Mouse (Mus musculus): ENCODE measurements around the gene Chmp4b. TPM values are rescaled to one million over a fixed set of nuclear protein-coding genes. Genes with fewer than 3 reads are reported as not detected.

Gene Chmp4b
- polyA plus RNA-seq (2015; fragmentation: Nextera tagmentation; extraction: Ambion mirVana): 31.9 and 33.5 TPM in 2 replicates

DNA sequence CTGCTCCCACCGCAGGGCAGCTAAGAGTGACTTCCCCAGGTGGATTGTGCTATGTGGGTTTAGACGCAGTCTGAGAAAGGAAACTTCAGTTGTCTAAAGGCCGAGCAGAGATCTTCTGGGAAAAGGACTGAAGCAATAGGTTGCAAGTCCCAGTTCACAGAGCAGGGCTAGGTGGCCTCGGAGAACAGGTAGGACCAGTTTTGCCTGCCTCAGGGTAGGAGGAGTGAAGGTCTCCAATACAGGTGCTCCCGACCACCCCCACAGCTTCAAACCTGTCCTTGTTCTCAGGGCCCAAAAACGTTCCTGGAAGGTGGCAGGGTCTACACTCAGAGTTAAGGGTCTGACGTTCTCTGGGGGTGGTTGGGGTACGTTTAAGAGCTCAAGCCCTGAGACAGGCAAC lies at the start of gene Chmp4b:
Gene Chmp4b, plus strand, starts transcription at position 343 of the 400 bp plus-strand sequence.

DNA sequence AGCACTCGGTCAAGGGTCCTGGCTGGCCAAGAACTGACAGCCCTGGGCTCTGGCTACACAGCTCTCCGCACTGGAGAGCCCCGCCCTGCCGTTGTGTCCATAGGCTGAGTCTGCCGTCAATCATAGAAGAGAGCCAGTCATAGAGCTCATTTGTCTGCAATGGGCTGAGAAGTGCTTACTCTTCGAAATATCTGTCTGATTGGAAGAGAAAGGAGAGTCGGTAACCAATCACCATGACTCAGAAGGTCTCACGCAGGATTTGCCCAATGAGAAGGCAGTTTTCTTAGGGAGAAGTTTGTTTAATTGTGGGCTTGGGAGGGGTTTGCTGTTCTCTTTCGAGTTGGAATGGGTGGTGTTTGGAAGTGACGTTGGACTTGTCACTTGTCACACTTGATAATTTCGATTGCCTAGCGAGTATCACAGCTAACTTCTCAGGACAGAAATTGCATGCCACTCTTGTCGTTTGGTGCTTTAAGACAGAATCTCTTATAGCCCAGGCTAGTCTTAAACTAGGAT lies 47.8 kb upstream of the Chmp4b start, which contains the start of gene Pxmp4:
Gene Pxmp4, minus strand, starts transcription at position 71 of the 516 bp plus-strand sequence.

DNA sequence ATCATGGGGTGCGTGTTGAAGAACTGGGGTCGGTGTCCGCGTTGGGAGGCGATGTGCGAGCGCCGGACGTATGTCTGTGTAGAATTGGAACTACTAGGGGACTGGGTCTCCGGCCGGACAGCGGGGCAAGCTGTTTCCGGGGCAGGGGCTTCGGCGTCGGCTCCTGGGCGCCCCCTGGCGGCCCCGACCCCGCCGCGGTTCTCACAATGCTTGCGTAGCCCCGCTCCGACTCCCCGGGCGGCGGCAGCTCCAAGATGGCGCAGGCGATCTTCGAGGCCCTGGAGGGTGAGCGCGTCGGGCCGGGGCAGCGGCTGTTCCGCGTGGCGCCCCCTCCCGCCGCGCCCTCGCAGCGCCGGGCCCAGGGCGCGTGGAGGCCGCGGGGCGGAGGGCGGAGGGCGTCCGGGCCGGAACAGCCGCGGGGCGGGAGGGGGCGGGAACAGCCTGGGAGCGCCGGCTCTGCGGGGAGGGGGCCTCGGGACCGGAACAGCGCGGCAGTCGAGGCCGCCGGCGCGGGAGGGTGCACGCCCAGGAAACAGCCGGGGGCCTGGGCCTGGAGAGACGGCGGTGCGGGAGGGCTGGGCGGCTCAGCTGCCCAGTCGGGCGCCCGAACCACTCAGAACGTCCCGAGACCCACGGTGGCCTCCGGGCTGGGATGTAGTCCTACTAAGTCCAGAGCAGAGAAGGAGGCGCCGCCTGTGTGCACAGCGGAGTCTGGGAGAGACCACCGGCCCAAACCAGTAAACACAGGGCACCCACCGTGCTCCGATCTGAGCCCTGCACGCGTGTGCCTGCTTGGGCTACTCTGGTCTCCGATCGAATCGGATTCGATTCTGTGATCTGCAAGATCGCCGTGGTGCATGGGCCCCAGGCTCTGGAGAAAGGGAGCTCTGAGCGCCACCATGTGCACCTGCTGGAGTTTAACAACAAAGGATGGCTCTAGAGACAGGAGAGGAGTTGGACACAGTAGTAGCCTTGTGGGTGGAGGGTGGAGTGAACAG lies 38.1 kb upstream of the Chmp4b start, which contains the start of the genes Zfp341 and 4930519P11Rik:
Gene Zfp341, plus strand, starts transcription at position 180 of the 998 bp plus-strand sequence.
Gene 4930519P11Rik, minus strand, starts transcription at position 320 of the 998 bp plus-strand sequence.

Other genes starting within 250 kb of the Chmp4b start
- gene Snta1, start 243.6 kb upstream of the Chmp4b start, polyA plus RNA-seq (2015; fragmentation: Nextera tagmentation; extraction: Ambion mirVana): 11.9 and 12.6 TPM in 2 replicates
- 13.3 and 13.4 TPM in 2 replicates for gene Cbfa2t2, start 215.2 kb upstream of the Chmp4b start, polyA plus RNA-seq (2015; fragmentation: Nextera tagmentation; extraction: Ambion mirVana)
- 1.1 and 1.3 TPM in 2 replicates for gene 1700003F12Rik, start 104.6 kb upstream of the Chmp4b start, polyA plus RNA-seq (2015; fragmentation: Nextera tagmentation; extraction: Ambion mirVana)
- gene Actl10, start 99.9 kb upstream of the Chmp4b start, polyA plus RNA-seq (2015; fragmentation: Nextera tagmentation; extraction: Ambion mirVana): not detected in 2 replicates
- 0.49 and 0.59 TPM in 2 replicates for gene Necab3, start 92.8 kb upstream of the Chmp4b start, polyA plus RNA-seq (2015; fragmentation: Nextera tagmentation; extraction: Ambion mirVana)
- 7.3 and 9.6 TPM in 2 replicates for gene E2f1, start 81.8 kb upstream of the Chmp4b start, polyA plus RNA-seq (2015; fragmentation: Nextera tagmentation; extraction: Ambion mirVana)
- 46.1 and 47.0 TPM in 2 replicates for gene Pxmp4, start 48.0 kb upstream of the Chmp4b start, polyA plus RNA-seq (2015; fragmentation: Nextera tagmentation; extraction: Ambion mirVana)
- gene Zfp341, start 38.4 kb upstream of the Chmp4b start, polyA plus RNA-seq (2015; fragmentation: Nextera tagmentation; extraction: Ambion mirVana): 0.43 and 0.70 TPM in 2 replicates
- gene 4930519P11Rik, start 38.3 kb upstream of the Chmp4b start, polyA plus RNA-seq (2015; fragmentation: Nextera tagmentation; extraction: Ambion mirVana): 0.47 TPM in 1 of 2 replicates, not detected in the other
- not detected in 2 replicates for gene Gm14214, start 118.3 kb downstream of the Chmp4b start, polyA plus RNA-seq (2015; fragmentation: Nextera tagmentation; extraction: Ambion mirVana)
- 41.3 and 52.4 TPM in 2 replicates for gene Raly, start 139.4 kb downstream of the Chmp4b start, polyA plus RNA-seq (2015; fragmentation: Nextera tagmentation; extraction: Ambion mirVana)
- gene a, start 139.7 kb downstream of the Chmp4b start, polyA plus RNA-seq (2015; fragmentation: Nextera tagmentation; extraction: Ambion mirVana): 0.41 TPM in 1 of 2 replicates, not detected in the other
- gene Eif2s2, start 241.2 kb downstream of the Chmp4b start, polyA plus RNA-seq (2015; fragmentation: Nextera tagmentation; extraction: Ambion mirVana): 98.0 and 120 TPM in 2 replicates